In genomic region chr11:69718661-69719060, GRCm38 (mm10) we compare ENCODE assay signal across 10 mouse cellular contexts. TPM values are rescaled to one million over a fixed set of nuclear protein-coding genes. Genes with fewer than 3 reads are reported as not detected.
DNase-seq lines count a peak whose midpoint lies in the region; ATAC-seq and TF ChIP-seq lines count a peak whose summit lies in the region.
"Had no signal": no experiment of that assay in that cellular context is flagged by ENCODE, and none has a peak within 500 bp of the region (broad histone marks: within the 10 kb centered on the region; RNA-seq: fewer than 3 reads in every experiment).

No protein-coding gene starts in this region.

- no peak overlapping the region for H3K4me3 ChIP-seq in heart, embryonic 13.5 days
- H3K4me3 ChIP-seq in ES-Bruce4 (ENCODE audit: low read depth, low read length) = peak overlapping the region; percentile 12; the same call in 1 of the 2 replicates
- no peak overlapping the region for H3K4me3 ChIP-seq in embryonic facial prominence, embryonic 10.5 days
- H3K4me3 ChIP-seq: neural tube, embryonic 13.5 days had no signal

- no peak overlapping the region for H3K27ac ChIP-seq in heart, embryonic 13.5 days (replicated peaks)
- peak overlapping the region; percentile 95 for H3K27ac ChIP-seq in ES-Bruce4 (ENCODE audit: insufficient read depth, low read length)
- peak overlapping the region; percentile 75 for H3K27ac ChIP-seq in embryonic facial prominence, embryonic 10.5 days (replicated peaks)
- H3K27ac ChIP-seq: neural tube, embryonic 13.5 days had no signal

- H3K27me3 ChIP-seq in heart, embryonic 13.5 days (replicated peaks) = no peaks in the 10 kb centered on the region
- no peaks in the 10 kb centered on the region for H3K27me3 ChIP-seq in ES-Bruce4 (ENCODE audit: control insufficient read depth, insufficient read depth, low read length, poor library complexity, severe bottlenecking)
- no peaks in the 10 kb centered on the region for H3K27me3 ChIP-seq in embryonic facial prominence, embryonic 10.5 days (replicated peaks; ENCODE audit: low read depth, poor library complexity, severe bottlenecking)
- H3K27me3 ChIP-seq: neural tube, embryonic 13.5 days had no signal

- DNase-seq in heart, postnatal 4 days = no peak
- DNase-seq in embryonic facial prominence, embryonic 10.5 days (ENCODE audit: low spot score) = peak; percentile 53
- DNase-seq in kidney, postnatal 25 days = peak; percentile 35 to 70
- no peak for DNase-seq in testis, postnatal 10 days (ENCODE audit: low spot score)
- no peak for DNase-seq in urinary bladder, postnatal 4 days (ENCODE audit: low spot score in 2 of 2)
- no peak for DNase-seq in right cerebral cortex, postnatal 25 days

- H3K36me3 ChIP-seq in heart, embryonic 13.5 days = no peaks in the 10 kb centered on the region
- H3K36me3 ChIP-seq in ES-Bruce4 (ENCODE audit: control insufficient read depth, insufficient read depth, low read length, poor library complexity, severe bottlenecking) = no peaks in the 10 kb centered on the region
- no peaks in the 10 kb centered on the region for H3K36me3 ChIP-seq in embryonic facial prominence, embryonic 10.5 days (replicated peaks)
- H3K36me3 ChIP-seq: neural tube, embryonic 13.5 days had no signal

- TF ChIP-seq CTCF in ES-Bruce4 (IDR thresholded peaks at IDR 0.05; ENCODE audit: low read depth, low read length) = no peak

- H3K4me1 ChIP-seq in heart, embryonic 13.5 days = peaks cover 14% of the 10 kb centered on the region
- peaks cover 4% of the 10 kb centered on the region for H3K4me1 ChIP-seq in ES-Bruce4 (ENCODE audit: control insufficient read depth, insufficient read depth, low read length)
- H3K4me1 ChIP-seq in embryonic facial prominence, embryonic 10.5 days = peaks cover 34% of the 10 kb centered on the region
- H3K4me1 ChIP-seq: neural tube, embryonic 13.5 days had no signal

- ATAC-seq in heart, embryonic 13.5 days (ENCODE audit: extremely low read depth, insufficient number of reproducible peaks, low FRiP score, low TSS enrichment) = no peak

- no peak for TF ChIP-seq POLR2A in ES-Bruce4 (IDR thresholded peaks at IDR 0.05; ENCODE audit: insufficient read depth, low read length)

- TF ChIP-seq EP300 in ES-Bruce4 (IDR thresholded peaks at IDR 0.05; ENCODE audit: insufficient read depth, low read depth, low read length) = no peak

- 0 out of 2 replicates have a peak, but pooled peaks cover 4% of the 10 kb centered on the region for H3K9me3 ChIP-seq in heart, embryonic 13.5 days
- H3K9me3 ChIP-seq in ES-Bruce4 (replicated peaks; ENCODE audit: control insufficient read depth, insufficient read depth, low read length, poor library complexity, severe bottlenecking) = no peaks in the 10 kb centered on the region
- H3K9me3 ChIP-seq in embryonic facial prominence, embryonic 10.5 days = no peaks in the 10 kb centered on the region
- H3K9me3 ChIP-seq: neural tube, embryonic 13.5 days had no signal

- 26% methylated on average over 15 of the region's 15 CpGs for WGBS in heart, embryonic 13.5 days
- 27% methylated on average over 15 of the region's 15 CpGs for WGBS in embryonic facial prominence, embryonic 10.5 days

- H3K9ac ChIP-seq in heart, embryonic 13.5 days = peak overlapping the region; percentile 58; the same call in 1 of the 2 replicates
- peak overlapping the region; percentile 77 for H3K9ac ChIP-seq in ES-Bruce4 (ENCODE audit: low read depth, poor library complexity, severe bottlenecking)
- H3K9ac ChIP-seq: neural tube, embryonic 13.5 days had no signal

- peak overlapping the region; percentile 46; the same call in 1 of the 2 replicates for H3K4me2 ChIP-seq in heart, embryonic 13.5 days
- H3K4me2 ChIP-seq: neural tube, embryonic 13.5 days had no signal

RNA-seq across cellular contexts. Expression of gene Tnfsfm13, which starts 22.8 kb away (rescaled TPM):
- 3.3 and 3.4 TPM in 2 replicates for polyA plus RNA-seq in heart, embryonic 13.5 days (2015; fragmentation: Nextera tagmentation; extraction: Ambion mirVana)
- total RNA-seq in heart, postnatal 4 days (2021) = 1 to 10 TPM; 1.9 to 3.0 TPM
- polyA plus RNA-seq in ES-Bruce4 (2011; ENCODE audit: insufficient read depth, insufficient read length, low read depth, missing spikeins) = 1.9 and 3.6 TPM in 2 replicates
- 0.88 and 1.3 TPM in 2 replicates for polyA plus RNA-seq in embryonic facial prominence, embryonic 10.5 days (2016; fragmentation: Nextera tagmentation; extraction: Ambion mirVana)

RNA-seq across cellular contexts. Expression of gene Tnfsf12, which starts 23.0 kb away (rescaled TPM):
- 4.7 and 5.7 TPM in 2 replicates for polyA plus RNA-seq in heart, embryonic 13.5 days (2015; fragmentation: Nextera tagmentation; extraction: Ambion mirVana)
- total RNA-seq in heart, postnatal 4 days (2021) = 10 to 100 TPM; 13.7 to 16.4 TPM
- 3.4 and 4.1 TPM in 2 replicates for polyA plus RNA-seq in ES-Bruce4 (2011; ENCODE audit: insufficient read depth, insufficient read length, low read depth, missing spikeins)
- 1.2 and 2.2 TPM in 2 replicates for polyA plus RNA-seq in embryonic facial prominence, embryonic 10.5 days (2016; fragmentation: Nextera tagmentation; extraction: Ambion mirVana)

RNA-seq across cellular contexts. Expression of gene Tnfsf13, which starts 33.1 kb away (rescaled TPM):
- polyA plus RNA-seq in heart, embryonic 13.5 days (2015; fragmentation: Nextera tagmentation; extraction: Ambion mirVana) = 0.23 and 0.38 TPM in 2 replicates
- 1 to 10 TPM; 2.3 to 2.6 TPM for total RNA-seq in heart, postnatal 4 days (2021)
- 1.3 and 2.9 TPM in 2 replicates for polyA plus RNA-seq in ES-Bruce4 (2011; ENCODE audit: insufficient read depth, insufficient read length, low read depth, missing spikeins)
- polyA plus RNA-seq in embryonic facial prominence, embryonic 10.5 days (2016; fragmentation: Nextera tagmentation; extraction: Ambion mirVana) = 0.15 TPM in 1 of 2 replicates, not detected in the other
- polyA plus RNA-seq: intestine, embryonic 14.5 days had no signal

RNA-seq across cellular contexts. Expression of gene Senp3, which starts 36.8 kb away (rescaled TPM):
- 59.2 and 63.5 TPM in 2 replicates for polyA plus RNA-seq in heart, embryonic 13.5 days (2015; fragmentation: Nextera tagmentation; extraction: Ambion mirVana)
- 10 to 100 TPM; 58.0 to 61.3 TPM for total RNA-seq in heart, postnatal 4 days (2021)
- polyA plus RNA-seq in ES-Bruce4 (2011; ENCODE audit: insufficient read depth, insufficient read length, low read depth, missing spikeins) = 198 and 221 TPM in 2 replicates
- 136 and 141 TPM in 2 replicates for polyA plus RNA-seq in embryonic facial prominence, embryonic 10.5 days (2016; fragmentation: Nextera tagmentation; extraction: Ambion mirVana)

RNA-seq across cellular contexts. Expression of gene Polr2a, which starts 39.8 kb away (rescaled TPM):
- polyA plus RNA-seq in heart, embryonic 13.5 days (2015; fragmentation: Nextera tagmentation; extraction: Ambion mirVana) = 16.1 and 19.1 TPM in 2 replicates
- total RNA-seq in heart, postnatal 4 days (2021) = 10 to 100 TPM; 53.7 TPM
- 102 and 103 TPM in 2 replicates for polyA plus RNA-seq in ES-Bruce4 (2011; ENCODE audit: insufficient read depth, insufficient read length, low read depth, missing spikeins)
- polyA plus RNA-seq in embryonic facial prominence, embryonic 10.5 days (2016; fragmentation: Nextera tagmentation; extraction: Ambion mirVana) = 31.3 and 34.9 TPM in 2 replicates

Comparison
In these comparisons a context has a peak if more than half of its experiments do, and no peak if none do; other contexts are left out.
1. DNase-seq: peak in embryonic facial prominence, embryonic 10.5 days (single experiment) and kidney, postnatal 25 days (2 of 2); none in heart, postnatal 4 days (single experiment), testis, postnatal 10 days (single experiment), urinary bladder, postnatal 4 days (0 of 2) and right cerebral cortex, postnatal 25 days (single experiment).